Mouse (Mus musculus): ENCODE results near the gene Gm11992. TPM values are rescaled to one million over a fixed set of nuclear protein-coding genes. Genes with fewer than 3 reads are reported as not detected.

Gm11992 gene
- polyA plus RNA-seq, 1 experiment from 2014 or later, result 0.13 TPM

GRCm38 (mm10) chr11:9057711-9058110 lies 9.3 kb downstream of the Gm11992 start:
- H3K9me3 ChIP-seq (ENCODE audit: control insufficient read depth, low read length), result no peaks in the 10 kb centered on the region
- DNase-seq (ENCODE audit: low spot score) (no peak), ATAC-seq (ENCODE audit: insufficient number of reproducible peaks, low FRiP score, low TSS enrichment, low read depth) (no peak)
- H3K4me2 ChIP-seq (ENCODE audit: low read depth, severe bottlenecking), result no peak overlapping the region
- no peaks in the 10 kb centered on the region for H3K4me1 ChIP-seq (ENCODE audit: control insufficient read depth, insufficient read depth, low read length)
- no peaks in the 10 kb centered on the region for H3K27me3 ChIP-seq (ENCODE audit: control insufficient read depth, insufficient read depth, low read length)
- no peak overlapping the region for H3K27ac ChIP-seq (replicated peaks; ENCODE audit: low read depth, low read length)
- no peak overlapping the region for H3K9ac ChIP-seq (ENCODE audit: low read length)
- H3K36me3 ChIP-seq (ENCODE audit: control insufficient read depth, insufficient read depth, low read length), result no peaks in the 10 kb centered on the region
- H3K4me3 ChIP-seq (ENCODE audit: low read depth, low read length), result no peak overlapping the region
- 93% methylated on average over 4 of the region's 4 CpGs for WGBS

GRCm38 (mm10) chr11:9060029-9060428 lies 11.6 kb downstream of the Gm11992 start:
- H3K27me3 ChIP-seq (ENCODE audit: control insufficient read depth, insufficient read depth, low read length), result no peaks in the 10 kb centered on the region
- WGBS, result 76% methylated on average over 1 of the region's 1 CpGs
- H3K4me3 ChIP-seq (ENCODE audit: low read depth, low read length), result no peak overlapping the region
- no peak overlapping the region for H3K9ac ChIP-seq (ENCODE audit: low read length)
- no peak overlapping the region for H3K27ac ChIP-seq (replicated peaks; ENCODE audit: low read depth, low read length)
- H3K9me3 ChIP-seq (ENCODE audit: control insufficient read depth, low read length), result no peaks in the 10 kb centered on the region
- ATAC-seq (ENCODE audit: insufficient number of reproducible peaks, low FRiP score, low TSS enrichment, low read depth) (no peak), DNase-seq (ENCODE audit: low spot score) (no peak)
- no peaks in the 10 kb centered on the region for H3K36me3 ChIP-seq (ENCODE audit: control insufficient read depth, insufficient read depth, low read length)
- no peaks in the 10 kb centered on the region for H3K4me1 ChIP-seq (ENCODE audit: control insufficient read depth, insufficient read depth, low read length)
- no peak overlapping the region for H3K4me2 ChIP-seq (ENCODE audit: low read depth, severe bottlenecking)

- WGBS, result 29% methylated on average over 5 of the region's 5 CpGs
- no peaks in the 10 kb centered on the region for H3K9me3 ChIP-seq (ENCODE audit: control insufficient read depth, low read length)
- H3K27me3 ChIP-seq (ENCODE audit: control insufficient read depth, insufficient read depth, low read length), result no peaks in the 10 kb centered on the region
- no peaks in the 10 kb centered on the region for H3K36me3 ChIP-seq (ENCODE audit: control insufficient read depth, insufficient read depth, low read length)
- H3K4me1 ChIP-seq (ENCODE audit: control insufficient read depth, insufficient read depth, low read length), result no peaks in the 10 kb centered on the region
- DNase-seq (ENCODE audit: low spot score) (no peak), ATAC-seq (ENCODE audit: insufficient number of reproducible peaks, low FRiP score, low TSS enrichment, low read depth) (no peak)
- H3K4me3 ChIP-seq (ENCODE audit: low read depth, low read length), result no peak overlapping the region
- no peak overlapping the region for H3K4me2 ChIP-seq (ENCODE audit: low read depth, severe bottlenecking)
- H3K27ac ChIP-seq (replicated peaks; ENCODE audit: low read depth, low read length), result no peak overlapping the region
- H3K9ac ChIP-seq (ENCODE audit: low read length), result no peak overlapping the region
These were observed 12.1 kb downstream of the Gm11992 start for GRCm38 (mm10) chr11:9060484-9060883.

- H3K9ac ChIP-seq (ENCODE audit: low read length), result no peak overlapping the region
- no peak overlapping the region for H3K27ac ChIP-seq (replicated peaks; ENCODE audit: low read depth, low read length)
- H3K9me3 ChIP-seq (ENCODE audit: control insufficient read depth, low read length), result no peaks in the 10 kb centered on the region
- no peak overlapping the region for H3K4me3 ChIP-seq (ENCODE audit: low read depth, low read length)
- H3K4me2 ChIP-seq (ENCODE audit: low read depth, severe bottlenecking), result no peak overlapping the region
- no peaks in the 10 kb centered on the region for H3K27me3 ChIP-seq (ENCODE audit: control insufficient read depth, insufficient read depth, low read length)
- ATAC-seq (ENCODE audit: insufficient number of reproducible peaks, low FRiP score, low TSS enrichment, low read depth) (no peak), DNase-seq (ENCODE audit: low spot score) (no peak)
- 87% methylated on average over 3 of the region's 3 CpGs for WGBS
- no peaks in the 10 kb centered on the region for H3K4me1 ChIP-seq (ENCODE audit: control insufficient read depth, insufficient read depth, low read length)
- no peaks in the 10 kb centered on the region for H3K36me3 ChIP-seq (ENCODE audit: control insufficient read depth, insufficient read depth, low read length)
These were observed 28.1 kb downstream of the Gm11992 start for GRCm38 (mm10) chr11:9076444-9076843.

GRCm38 (mm10) chr11:9113189-9113588 lies 64.8 kb downstream of the Gm11992 start:
- 71% methylated on average over 2 of the region's 2 CpGs for WGBS
- Histone ChIP-seq H3K27ac (replicated peaks; ENCODE audit: low read depth, low read length) (no peak overlapping the region), H3K9me3 (ENCODE audit: control insufficient read depth, low read length) (no peaks in the 10 kb centered on the region), H3K36me3 (ENCODE audit: control insufficient read depth, insufficient read depth, low read length) (no peaks in the 10 kb centered on the region), H3K9ac (ENCODE audit: low read length) (no peak overlapping the region), H3K27me3 (ENCODE audit: control insufficient read depth, insufficient read depth, low read length) (peaks cover 24% of the 10 kb centered on the region), H3K4me1 (ENCODE audit: control insufficient read depth, insufficient read depth, low read length) (0 out of 2 replicates have a peak, but pooled peaks cover 2% of the 10 kb centered on the region), H3K4me2 (ENCODE audit: low read depth, severe bottlenecking) (no peak overlapping the region), H3K4me3 (ENCODE audit: low read depth, low read length) (no peak overlapping the region)
- no peak for DNase-seq (ENCODE audit: low spot score)
- no peak for ATAC-seq (ENCODE audit: insufficient number of reproducible peaks, low FRiP score, low TSS enrichment, low read depth)

GRCm38 (mm10) chr11:9115367-9116120 lies 67.2 kb downstream of the Gm11992 start:
- H3K36me3 ChIP-seq (ENCODE audit: control insufficient read depth, insufficient read depth, low read length), result no peaks in the 10 kb centered on the region
- no peak for DNase-seq (ENCODE audit: low spot score)
- H3K9me3 ChIP-seq (ENCODE audit: control insufficient read depth, low read length), result no peaks in the 10 kb centered on the region
- H3K4me3 ChIP-seq (ENCODE audit: low read depth, low read length), result no peak overlapping the region
- no peak overlapping the region for H3K9ac ChIP-seq (ENCODE audit: low read length)
- peaks cover 5% of the 10 kb centered on the region; the same call in 1 of the 2 replicates for H3K4me1 ChIP-seq (ENCODE audit: control insufficient read depth, insufficient read depth, low read length)
- H3K4me2 ChIP-seq (ENCODE audit: low read depth, severe bottlenecking), result no peak overlapping the region
- no peak overlapping the region for H3K27ac ChIP-seq (replicated peaks; ENCODE audit: low read depth, low read length)
- peaks cover 44% of the 10 kb centered on the region for H3K27me3 ChIP-seq (ENCODE audit: control insufficient read depth, insufficient read depth, low read length)
- ATAC-seq (ENCODE audit: insufficient number of reproducible peaks, low FRiP score, low TSS enrichment, low read depth), result no peak
- WGBS, result 10% methylated on average over 9 of the region's 9 CpGs

- Histone ChIP-seq H3K4me2 (ENCODE audit: low read depth, severe bottlenecking) (no peak overlapping the region), H3K27me3 (ENCODE audit: control insufficient read depth, insufficient read depth, low read length) (peaks cover 48% of the 10 kb centered on the region), H3K9ac (ENCODE audit: low read length) (no peak overlapping the region), H3K27ac (replicated peaks; ENCODE audit: low read depth, low read length) (no peak overlapping the region), H3K36me3 (ENCODE audit: control insufficient read depth, insufficient read depth, low read length) (no peaks in the 10 kb centered on the region), H3K9me3 (ENCODE audit: control insufficient read depth, low read length) (no peaks in the 10 kb centered on the region), H3K4me1 (ENCODE audit: control insufficient read depth, insufficient read depth, low read length) (peaks cover 5% of the 10 kb centered on the region; the same call in 1 of the 2 replicates), H3K4me3 (ENCODE audit: low read depth, low read length) (no peak overlapping the region)
- ATAC-seq (ENCODE audit: insufficient number of reproducible peaks, low FRiP score, low TSS enrichment, low read depth), result no peak
- WGBS, result 2% methylated on average over 10 of the region's 10 CpGs
- peak; percentile 55 for DNase-seq (ENCODE audit: low spot score)
These were observed 67.7 kb downstream of the Gm11992 start for GRCm38 (mm10) chr11:9116121-9116520.

- Histone ChIP-seq H3K4me2 (ENCODE audit: low read depth, severe bottlenecking) (no peak overlapping the region), H3K27me3 (ENCODE audit: control insufficient read depth, insufficient read depth, low read length) (peaks cover 50% of the 10 kb centered on the region), H3K4me3 (ENCODE audit: low read depth, low read length) (no peak overlapping the region), H3K27ac (replicated peaks; ENCODE audit: low read depth, low read length) (no peak overlapping the region), H3K9ac (ENCODE audit: low read length) (no peak overlapping the region), H3K4me1 (ENCODE audit: control insufficient read depth, insufficient read depth, low read length) (peaks cover 5% of the 10 kb centered on the region; the same call in 1 of the 2 replicates), H3K9me3 (ENCODE audit: control insufficient read depth, low read length) (no peaks in the 10 kb centered on the region), H3K36me3 (ENCODE audit: control insufficient read depth, insufficient read depth, low read length) (no peaks in the 10 kb centered on the region)
- ATAC-seq (ENCODE audit: insufficient number of reproducible peaks, low FRiP score, low TSS enrichment, low read depth) (no peak), DNase-seq (ENCODE audit: low spot score) (no peak)
- WGBS, result 0% methylated on average over 3 of the region's 3 CpGs
These were observed 68.5 kb downstream of the Gm11992 start for GRCm38 (mm10) chr11:9116916-9117315.

All from limb, embryonic 11.5 days (tissue).